In the genomic region with DNA sequence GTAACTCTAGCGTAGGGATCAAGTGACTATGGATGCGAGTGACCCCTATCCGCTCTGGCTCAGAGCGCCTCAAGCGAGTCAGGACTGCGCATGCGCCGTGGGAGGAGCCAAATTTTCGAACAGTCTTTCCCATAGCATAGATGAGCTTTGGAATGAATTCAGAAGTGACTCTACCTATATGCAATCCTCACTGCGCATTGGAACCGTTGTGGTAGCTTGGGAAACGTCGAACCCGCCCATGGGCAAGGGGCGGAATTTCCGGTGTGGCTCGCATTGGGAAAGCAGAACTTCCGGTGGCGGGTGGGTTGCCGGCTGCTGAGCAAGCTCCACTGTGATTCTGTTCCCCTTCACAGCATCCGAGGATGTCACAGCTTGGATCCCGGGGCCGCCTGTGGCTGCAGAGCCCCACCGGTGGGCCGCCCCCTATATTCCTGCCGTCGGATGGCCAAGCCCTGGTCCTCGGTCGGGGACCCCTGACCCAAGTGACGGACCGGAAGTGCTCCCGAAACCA, we compare ENCODE assay signal across 8 mouse cellular contexts. TPM values are rescaled to one million over a fixed set of nuclear protein-coding genes. Genes with fewer than 3 reads are reported as not detected.
DNase-seq lines count a peak whose midpoint lies in the region; ATAC-seq lines count a peak whose summit lies in the region.

A gene (plus strand): TSS at position 98 of the 511 bp plus-strand sequence.

- H3K36me3 ChIP-seq in hindbrain, embryonic 16.5 days (ENCODE audit: control insufficient read depth, insufficient read depth, low read length) = peaks cover 5% of the 10 kb centered on the region; the same call in 1 of the 2 replicates
- H3K36me3 ChIP-seq in macrophage (ENCODE audit: inconsistent target) = peaks cover 8% of the 10 kb centered on the region

- ATAC-seq in hindbrain, embryonic 16.5 days = peak; percentile 73

- WGBS in hindbrain, embryonic 16.5 days = under 1% methylated on average over 32 of the region's 32 CpGs
- WGBS in macrophage (ENCODE audit: missing documents) = 0% methylated on average over 28 of the region's 32 CpGs

- H3K27me3 ChIP-seq in hindbrain, embryonic 16.5 days (replicated peaks; ENCODE audit: control insufficient read depth, insufficient read depth, low read length) = no peaks in the 10 kb centered on the region

- DNase-seq in ZHBTc4 (ENCODE audit: low read depth, low spot score) = peak; percentile 96
- peak; percentile 67 to 83 for DNase-seq in cerebellum, postnatal 4 days (ENCODE audit: low spot score in 2 of 2)
- peak; percentile 86 for DNase-seq in gastrocnemius, adult 18-20 months (ENCODE audit: low spot score)
- DNase-seq in left cerebral cortex, adult 18-20 months (ENCODE audit: low spot score in 2 of 2) = peak; percentile 89 to 92
- peak; percentile 93 for DNase-seq in right cerebral cortex, adult 18-20 months
- DNase-seq in urinary bladder, postnatal 25 days (ENCODE audit: low spot score) = peak; percentile 77

- H3K79me2 ChIP-seq in macrophage (ENCODE audit: inconsistent target) = peaks cover 70% of the 10 kb centered on the region

- H3K9ac ChIP-seq in hindbrain, embryonic 16.5 days (ENCODE audit: low read depth, low read length) = peak within 1 kb of the TSS; percentile 86

- no peaks in the 10 kb centered on the region for H3K9me3 ChIP-seq in hindbrain, embryonic 16.5 days (ENCODE audit: control insufficient read depth, low read length)

- H3K4me1 ChIP-seq in hindbrain, embryonic 16.5 days (ENCODE audit: control insufficient read depth, insufficient read depth, low read depth, low read length) = peaks cover 31% of the 10 kb centered on the region

- peak within 1 kb of the TSS; percentile 90 for H3K4me2 ChIP-seq in hindbrain, embryonic 16.5 days (ENCODE audit: low read length)

- H3K4me3 ChIP-seq in hindbrain, embryonic 16.5 days (ENCODE audit: low read length) = peak within 1 kb of the TSS; percentile 80
- H3K4me3 ChIP-seq in macrophage (ENCODE audit: inconsistent target) = peak within 1 kb of the TSS; percentile 81

- peak within 1 kb of the TSS; percentile 96 for H3K27ac ChIP-seq in hindbrain, embryonic 16.5 days (ENCODE audit: low read depth, low read length)
- peak within 1 kb of the TSS; percentile 95 for H3K27ac ChIP-seq in macrophage

RNA-seq across cellular contexts. Expression of the gene that starts here (rescaled TPM):
- 10 to 100 TPM; 19.2 to 20.2 TPM for total RNA-seq in gastrocnemius, adult 18-20 months (2021)
- polyA plus RNA-seq in hindbrain, embryonic 16.5 days (2015; fragmentation: Nextera tagmentation; extraction: Ambion mirVana) = 30.1 and 34.0 TPM in 2 replicates
- total RNA-seq in left cerebral cortex, adult 18-20 months (2021) = 10 to 100 TPM; 27.1 to 27.7 TPM
- total RNA-seq in macrophage (2018; cell fraction: chromatin; rRNA removed) = 100 to 1,000 TPM in 7 of 26 experiments, 10 to 100 TPM in 19; 17.5 to 135 (median 74.6) TPM
- 10 to 100 TPM; 23.3 to 51.5 (median 35.4) TPM for total RNA-seq in macrophage (2018; cell fraction: cytosol; rRNA removed)
- 10 to 100 TPM; 17.9 to 77.5 (median 35.3) TPM for total RNA-seq in macrophage (2018; cell fraction: nucleus; rRNA removed)
- 17.4 to 42.4 TPM (median 36.1 TPM) in 3 replicates for polyA plus RNA-seq in macrophage (2018)

Comparison
In these comparisons a context has a peak if more than half of its experiments do, and no peak if none do; other contexts are left out.
1. Peak in every context shown above with its lines: DNase-seq, ATAC-seq, H3K4me3 ChIP-seq and H3K27ac ChIP-seq.